Mouse (Mus musculus) heart, postnatal 14 days (tissue): Measurements from ENCODE around the gene Tpp1. TPM values are rescaled to one million over a fixed set of nuclear protein-coding genes. Genes with fewer than 3 reads are reported as not detected.

Experiments
- DNase-seq, 2 experiments: peaks; one replicate each; pipeline ENCODE4 v3.0.0; 2021 to 2022
- intact Hi-C: fragments of 180-260 bp; cut with DNase I; formaldehyde crosslinking; loops from one replicate; pipeline ENCODE4 v1.15.1; 2025
- long read RNA-seq, 2 experiments: library from polyadenylated mRNA; stranded (forward); transcript quantifications; one replicate each; pipeline ENCODE4 v2.0.0; 2021
- total RNA-seq, 2 experiments: library from RNA; stranded (reverse); gene quantifications; 2 replicates each; pipeline ENCODE4 v1.2.3; 2021

The Tpp1 gene
- total RNA-seq: 10 to 100 TPM; 41.6 to 42.5 TPM
- long read RNA-seq, experiment 1, transcript Tpp1-201 (13 exons, 3,558 nt): major isoform, 22 of 43 reads
- long read RNA-seq, experiment 1, partial matches to known transcripts: 17 of 43 reads
- long read RNA-seq, experiment 1, other reads (novel, unspliced or antisense): 4 of 43 reads
- long read RNA-seq, experiment 2, transcript Tpp1-201 (13 exons, 3,558 nt): major isoform, 19 of 38 reads
- long read RNA-seq, experiment 2, partial matches to known transcripts: 15 of 38 reads
- long read RNA-seq, experiment 2, other reads (novel, unspliced or antisense): 4 of 38 reads

- intact Hi-C loops: loop anchor here (5.0 kb wide), 1 partner anchor 46 kb away; no protein-coding TSS in a partner anchor
- peak; percentile 84 to 91 for DNase-seq
Observed at GRCm38 (mm10) chr7:105751491-105752433, at the start of gene Tpp1. TSS of gene Tpp1 (minus strand) at chr7:105752235.

GRCm38 (mm10) chr7:105796972-105797371, 44.9 kb upstream of the Tpp1 start:
- intact Hi-C loops: loop anchor here (5.0 kb wide), 1 partner anchor 45 kb away; the partner anchor contains the start of gene Tpp1

GRCm38 (mm10) chr7:105795759-105796366, 43.8 kb upstream of the Tpp1 start:
- peak in 1 of 2 experiments; percentile 25 for DNase-seq
- intact Hi-C loops: loop anchor here (5.0 kb wide), 1 partner anchor 44 kb away; the partner anchor contains the start of gene Tpp1

More at GRCm38 (mm10) chr7:105796972-105797371, 44.9 kb upstream of the Tpp1 start:
- DNase-seq: no peak

DNA sequence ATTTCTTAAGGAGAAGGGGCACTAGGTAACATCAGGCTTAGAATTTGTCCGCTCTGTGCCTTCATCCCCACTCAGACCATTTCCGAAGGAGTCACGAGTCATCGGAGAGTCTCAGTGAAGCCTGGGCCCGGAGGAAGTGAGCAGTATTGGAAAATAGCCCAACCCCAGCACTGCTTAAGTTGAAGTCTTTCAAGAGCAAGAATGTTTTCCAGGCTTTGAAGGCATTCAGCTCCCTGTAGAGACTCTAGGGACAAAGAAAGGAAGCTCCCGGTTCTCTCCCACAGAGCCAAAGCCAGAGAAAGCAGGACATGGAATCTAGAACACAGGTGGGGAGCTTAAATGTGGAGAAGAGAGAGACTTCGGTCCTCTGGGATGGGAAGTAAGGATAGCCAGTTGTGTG, 41.7 kb upstream of the Tpp1 start:
- intact Hi-C loops: no loop called here
- DNase-seq: peak in 1 of 2 experiments; percentile 30

- DNase-seq: no peak
- intact Hi-C loops: no loop called here
Observed at GRCm38 (mm10) chr7:105791147-105791546, 39.1 kb upstream of the Tpp1 start.

GRCm38 (mm10) chr7:105787285-105788140, 35.5 kb upstream of the Tpp1 start, which contains the start of gene Dchs1:
TSS of gene Dchs1 (minus strand) at chr7:105787654.
- intact Hi-C loops: no loop called here
- peak; percentile 50 to 65 for DNase-seq

- no peak for DNase-seq
- intact Hi-C loops: no loop called here
Observed at GRCm38 (mm10) chr7:105786506-105787284, 34.7 kb upstream of the Tpp1 start.

DNA sequence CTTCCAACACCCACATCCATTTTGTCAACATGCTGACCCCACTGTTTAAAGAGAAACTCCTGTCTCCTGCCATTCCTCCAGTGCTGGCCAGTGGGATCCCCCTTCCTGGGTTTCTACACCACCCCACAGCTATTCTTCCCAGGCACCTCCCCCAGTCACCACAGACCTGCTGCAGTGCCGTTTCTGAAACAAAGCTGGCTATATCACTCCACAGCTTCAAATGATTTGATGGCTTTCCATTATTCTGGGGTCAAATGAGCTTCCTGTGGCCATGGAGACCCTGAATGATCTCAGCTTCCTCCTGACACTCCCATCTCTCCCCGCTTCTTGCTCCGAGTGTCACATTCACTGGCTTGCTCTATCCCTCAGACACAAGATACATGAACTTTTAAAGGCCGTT, 32.5 kb upstream of the Tpp1 start:
- no peak for DNase-seq
- intact Hi-C loops: no loop called here

DNA sequence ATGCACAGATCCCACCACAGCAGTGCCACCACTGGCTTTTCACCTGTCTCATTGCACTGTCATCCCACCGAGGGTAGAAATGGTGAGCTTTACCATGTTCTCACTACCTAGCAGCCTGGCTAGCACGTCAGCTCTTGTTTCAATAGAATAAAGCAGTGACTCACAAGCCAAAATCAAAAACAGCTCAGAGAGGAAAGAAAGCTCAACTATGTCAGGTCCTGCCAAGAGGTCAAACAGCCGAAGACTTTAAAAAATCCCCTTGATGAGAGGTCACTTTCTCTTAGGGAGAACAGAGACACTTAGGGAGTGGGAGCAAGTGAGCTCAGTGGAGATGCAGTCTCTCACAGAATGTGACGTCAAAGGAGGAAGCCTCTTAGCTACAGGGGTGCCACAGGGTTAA, 31.8 kb upstream of the Tpp1 start:
- no peak for DNase-seq
- intact Hi-C loops: no loop called here

- intact Hi-C loops: no loop called here
- DNase-seq: peak; percentile 47 to 64
Observed at GRCm38 (mm10) chr7:105778553-105779265, 26.7 kb upstream of the Tpp1 start.

GRCm38 (mm10) chr7:105777797-105778552, 25.9 kb upstream of the Tpp1 start:
- intact Hi-C loops: no loop called here
- DNase-seq: peak; percentile 71 to 78

DNA sequence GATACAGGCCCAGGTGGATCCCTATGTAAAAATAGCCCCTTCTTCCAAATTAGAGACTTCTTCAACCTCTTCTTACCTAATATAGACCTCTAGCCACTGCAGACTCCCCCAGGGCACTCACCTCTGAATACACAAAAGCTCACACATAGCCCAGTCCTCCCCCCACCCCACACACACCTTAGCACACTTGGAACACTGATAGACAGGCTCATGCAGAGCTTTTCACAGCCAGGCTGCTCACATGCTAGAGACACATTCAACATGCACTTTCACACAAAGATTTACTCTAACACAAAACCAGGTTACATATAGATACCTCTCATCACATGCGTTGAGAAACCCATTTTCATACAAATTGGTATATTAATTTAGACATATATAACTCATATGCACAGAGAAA, 25.3 kb upstream of the Tpp1 start:
- intact Hi-C loops: no loop called here
- no peak for DNase-seq

DNA sequence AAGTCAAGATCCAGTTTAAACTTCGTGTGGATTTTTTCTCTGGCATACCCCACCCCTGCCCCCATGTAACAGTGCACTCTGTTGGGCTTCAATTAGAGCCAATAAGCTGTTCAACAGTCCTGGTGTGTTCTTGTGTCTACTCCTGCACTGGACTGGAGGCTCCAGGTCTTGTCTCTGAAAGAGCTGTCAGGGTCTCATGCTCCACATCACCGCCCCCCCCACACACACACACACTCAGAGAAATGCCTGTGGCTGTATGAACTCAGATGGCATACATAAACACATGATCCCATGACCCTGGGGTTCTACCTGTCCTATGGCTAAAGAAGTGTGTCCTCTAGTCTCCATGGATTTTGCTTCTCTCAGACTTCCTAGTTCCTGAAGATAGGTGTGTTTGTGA, 24.0 kb upstream of the Tpp1 start:
- intact Hi-C loops: no loop called here
- no peak for DNase-seq

GRCm38 (mm10) chr7:105774661-105775060, 22.6 kb upstream of the Tpp1 start:
- no peak for DNase-seq
- intact Hi-C loops: loop anchor here (5.0 kb wide), 1 partner anchor 33 kb away; no protein-coding TSS in a partner anchor

GRCm38 (mm10) chr7:105773041-105773440, 21.0 kb upstream of the Tpp1 start:
- intact Hi-C loops: loop anchor here (5.0 kb wide), 1 partner anchor 34 kb away; no protein-coding TSS in a partner anchor
- DNase-seq: no peak

GRCm38 (mm10) chr7:105772331-105772730, 20.3 kb upstream of the Tpp1 start:
- no peak for DNase-seq
- intact Hi-C loops: loop anchor here (5.0 kb wide), 1 partner anchor 35 kb away; no protein-coding TSS in a partner anchor

DNA sequence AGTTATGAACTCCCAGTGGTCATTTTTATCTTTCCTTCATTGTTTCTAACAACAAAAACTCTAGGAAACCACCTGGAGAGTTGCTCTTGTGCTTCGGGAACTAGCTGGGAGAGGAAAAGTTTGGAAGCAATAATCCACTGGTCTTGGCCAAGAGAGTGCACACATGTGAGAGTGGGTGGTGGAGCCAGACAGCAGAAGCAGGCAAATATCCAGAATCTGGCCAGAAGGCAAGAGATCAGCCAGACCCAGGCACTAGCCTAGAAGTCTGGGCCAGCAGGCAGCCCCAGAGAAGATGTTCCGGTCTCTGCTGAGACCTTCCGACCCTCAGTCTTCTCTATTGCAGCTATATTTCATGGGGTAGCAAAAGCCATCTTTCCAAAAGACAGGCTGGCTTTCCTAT, 17.9 kb upstream of the Tpp1 start:
- DNase-seq: no peak
- intact Hi-C loops: loop anchor here (5.0 kb wide), 1 partner anchor 37 kb away; no protein-coding TSS in a partner anchor
